Mouse (Mus musculus): ENCODE measurements around the gene Pik3ip1. TPM values are rescaled to one million over a fixed set of nuclear protein-coding genes. Genes with fewer than 3 reads are reported as not detected.
A peak's percentile ranks its signal among the peaks of the same experiment; 100 is the strongest.

The Pik3ip1 gene
- polyA plus RNA-seq, 1 experiment = 0.71 TPM

DNA sequence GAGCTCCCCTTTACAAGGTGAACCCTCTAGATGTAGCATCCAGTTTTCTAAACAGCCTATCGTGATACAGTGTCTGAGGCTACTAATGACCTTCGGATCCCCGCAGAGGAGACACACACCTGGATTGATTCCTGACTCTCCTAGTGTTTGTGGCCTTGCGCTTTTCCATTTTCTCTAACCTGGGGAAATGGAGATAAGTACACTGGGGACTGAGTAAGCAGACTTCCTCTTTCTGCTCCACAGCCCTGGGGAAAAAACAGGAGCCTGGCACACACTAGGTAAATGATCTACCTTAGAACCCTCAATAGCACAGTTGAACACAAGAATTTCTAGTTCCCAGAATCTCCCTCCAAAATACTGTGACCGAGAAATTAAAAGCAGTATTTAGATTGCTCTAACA is 42.3 kb upstream of the Pik3ip1 start:
- peaks cover 30% of the 10 kb centered on the region for H3K79me2 ChIP-seq (ENCODE audit: control insufficient read depth, insufficient read depth)
- H3K27me3 ChIP-seq (ENCODE audit: control insufficient read depth, insufficient read depth, insufficient read length) = no peaks in the 10 kb centered on the region
- TF ChIP-seq FOSL1 (IDR thresholded peaks at IDR 0.05; ENCODE audit: insufficient read depth, low read length, poor library complexity, severe bottlenecking) (no peak), CTCF (IDR thresholded peaks at IDR 0.05; ENCODE audit: control insufficient read depth, insufficient read depth, insufficient read length) (no peak)
- no peak overlapping the region for H3ac ChIP-seq (ENCODE audit: control insufficient read depth, insufficient read length, low read depth)
- H3K4me3 ChIP-seq (ENCODE audit: insufficient read depth, poor library complexity, severe bottlenecking) = no peak overlapping the region
- H3K79me3 ChIP-seq (ENCODE audit: low read depth) = peaks cover 28% of the 10 kb centered on the region
- peaks cover 15% of the 10 kb centered on the region for H3K36me3 ChIP-seq (ENCODE audit: control insufficient read depth, insufficient read depth)

- Histone ChIP-seq H3K79me2 (ENCODE audit: control insufficient read depth, insufficient read depth) (peaks cover 38% of the 10 kb centered on the region), H3K79me3 (ENCODE audit: low read depth) (peaks cover 36% of the 10 kb centered on the region), H3K27me3 (ENCODE audit: control insufficient read depth, insufficient read depth, insufficient read length) (no peaks in the 10 kb centered on the region), H3K4me3 (ENCODE audit: insufficient read depth, poor library complexity, severe bottlenecking) (peak within 1 kb of the TSS; percentile 77), H3ac (ENCODE audit: control insufficient read depth, insufficient read length, low read depth) (peak within 1 kb of the TSS; percentile 98), H3K36me3 (ENCODE audit: control insufficient read depth, insufficient read depth) (peaks cover 23% of the 10 kb centered on the region)
- TF ChIP-seq MAX (IDR thresholded peaks at IDR 0.05) = peak; percentile 9
- TF ChIP-seq CEBPB (IDR thresholded peaks at IDR 0.05; ENCODE audit: low read depth) = no peak
- TF ChIP-seq CTCF (IDR thresholded peaks at IDR 0.05; ENCODE audit: control insufficient read depth, insufficient read depth, insufficient read length) = no peak
- no peak for TF ChIP-seq MYOG (IDR thresholded peaks at IDR 0.05; ENCODE audit: control insufficient read depth, extremely low read depth, insufficient read length)
Observed at GRCm38 (mm10) chr11:3288521-3289301, 41.5 kb upstream of the Pik3ip1 start, which contains the start of gene Patz1. TSS of gene Patz1 (plus strand) at chr11:3288874.

DNA sequence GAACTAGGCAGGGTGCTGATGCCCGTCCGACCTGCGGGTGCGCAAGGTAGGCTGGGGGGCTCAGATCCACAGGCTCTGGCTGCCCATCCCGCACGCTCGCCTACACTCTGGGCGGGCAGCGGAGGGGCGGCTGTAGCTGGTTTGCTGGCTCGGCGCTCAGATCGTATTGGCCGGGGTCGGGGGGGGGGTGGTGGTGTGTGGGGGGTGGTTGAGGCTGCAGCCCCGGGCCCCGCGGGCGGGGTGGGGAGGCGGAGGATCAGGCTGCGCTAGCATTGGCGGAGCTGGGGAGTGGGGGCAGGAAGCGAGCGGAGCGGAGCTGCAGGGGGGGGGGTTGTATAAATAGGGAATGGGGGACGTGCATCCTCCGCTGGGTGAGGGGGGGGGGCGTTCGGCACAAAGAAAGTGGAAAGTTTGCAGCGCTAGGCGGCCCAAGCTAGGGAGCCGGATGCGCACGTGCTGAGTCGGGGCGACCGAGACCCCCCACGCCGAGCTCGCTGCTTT is 40.8 kb upstream of the Pik3ip1 start:
- Histone ChIP-seq H3K79me3 (ENCODE audit: low read depth) (peaks cover 39% of the 10 kb centered on the region), H3K79me2 (ENCODE audit: control insufficient read depth, insufficient read depth) (peaks cover 44% of the 10 kb centered on the region), H3K4me3 (ENCODE audit: insufficient read depth, poor library complexity, severe bottlenecking) (peak overlapping the region; percentile 77)

DNA sequence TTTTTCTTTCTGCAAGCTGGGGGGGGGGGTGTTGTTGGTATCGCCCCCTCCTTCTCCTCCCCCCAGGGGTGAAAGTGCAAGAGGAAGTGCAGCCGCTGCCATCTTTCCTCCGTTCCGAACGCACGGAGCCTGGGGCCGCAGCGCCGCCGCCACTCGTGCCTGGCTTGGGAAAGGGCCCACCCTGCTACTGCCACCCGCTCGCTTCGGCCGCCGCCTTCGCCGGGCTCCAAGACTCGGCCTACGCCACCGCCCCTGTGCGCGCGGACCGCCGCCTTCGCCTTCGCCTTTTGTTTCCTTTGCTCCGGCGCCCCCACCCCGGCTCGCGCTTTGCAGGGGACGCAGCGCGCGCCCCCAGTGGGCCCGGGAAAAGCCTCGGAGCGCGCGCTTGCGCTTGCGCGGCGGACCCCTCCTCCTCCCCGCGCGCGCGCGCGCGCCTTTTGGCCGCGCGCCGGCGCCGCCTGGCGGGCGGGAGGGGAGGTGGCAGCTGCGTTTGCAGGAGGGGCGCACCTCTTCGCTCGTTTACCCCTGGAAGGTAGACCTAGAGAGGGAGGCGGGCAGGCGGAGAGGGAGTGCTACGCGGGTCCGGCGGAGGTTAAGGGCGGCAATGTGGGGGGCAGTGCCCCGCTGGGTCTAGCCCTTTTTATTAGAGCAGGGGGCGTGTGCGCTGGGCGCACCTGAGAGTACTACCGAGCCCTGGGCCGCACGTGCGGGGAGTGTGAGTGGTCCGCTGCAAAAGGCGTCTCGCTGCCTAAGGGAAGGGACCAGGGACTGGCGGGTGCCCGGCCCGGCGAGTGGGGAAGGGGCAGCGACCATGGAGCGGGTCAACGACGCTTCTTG is 40.2 kb upstream of the Pik3ip1 start:
- peaks cover 35% of the 10 kb centered on the region for H3K36me3 ChIP-seq (ENCODE audit: control insufficient read depth, insufficient read depth)
- peak overlapping the region; percentile 77 for H3K4me3 ChIP-seq (ENCODE audit: insufficient read depth, poor library complexity, severe bottlenecking)
- H3K27me3 ChIP-seq (ENCODE audit: control insufficient read depth, insufficient read depth, insufficient read length) = no peaks in the 10 kb centered on the region
- peaks cover 51% of the 10 kb centered on the region for H3K79me2 ChIP-seq (ENCODE audit: control insufficient read depth, insufficient read depth)
- H3K79me3 ChIP-seq (ENCODE audit: low read depth) = peaks cover 42% of the 10 kb centered on the region
- H3ac ChIP-seq (ENCODE audit: control insufficient read depth, insufficient read length, low read depth) = peak overlapping the region; percentile 98
- TF ChIP-seq CTCF (IDR thresholded peaks at IDR 0.05; ENCODE audit: control insufficient read depth, insufficient read depth, insufficient read length) (peak; percentile 91), CEBPB (IDR thresholded peaks at IDR 0.05; ENCODE audit: low read depth) (no peak), MAX (IDR thresholded peaks at IDR 0.05) (peak; percentile 87), USF1 (IDR thresholded peaks at IDR 0.05; ENCODE audit: low read depth) (no peak), MYOG (IDR thresholded peaks at IDR 0.05; ENCODE audit: control insufficient read depth, extremely low read depth, insufficient read length) (no peak)

More for the DNA sequence above, 40.8 kb upstream of the Pik3ip1 start:
- Histone ChIP-seq H3K36me3 (ENCODE audit: control insufficient read depth, insufficient read depth) (peaks cover 29% of the 10 kb centered on the region), H3ac (ENCODE audit: control insufficient read depth, insufficient read length, low read depth) (peak overlapping the region; percentile 98), H3K27me3 (ENCODE audit: control insufficient read depth, insufficient read depth, insufficient read length) (no peaks in the 10 kb centered on the region)
- TF ChIP-seq CEBPB (IDR thresholded peaks at IDR 0.05; ENCODE audit: low read depth) (no peak), CTCF (IDR thresholded peaks at IDR 0.05; ENCODE audit: control insufficient read depth, insufficient read depth, insufficient read length) (no peak), USF1 (IDR thresholded peaks at IDR 0.05; ENCODE audit: low read depth) (no peak), MYOG (IDR thresholded peaks at IDR 0.05; ENCODE audit: control insufficient read depth, extremely low read depth, insufficient read length) (no peak), MYOD1 (IDR thresholded peaks at IDR 0.05; ENCODE audit: control insufficient read depth, insufficient read length, low read depth) (no peak), MAX (IDR thresholded peaks at IDR 0.05) (no peak), FOSL1 (IDR thresholded peaks at IDR 0.05; ENCODE audit: insufficient read depth, low read length, poor library complexity, severe bottlenecking) (no peak)

GRCm38 (mm10) chr11:3290640-3291310 is 39.4 kb upstream of the Pik3ip1 start:
- Histone ChIP-seq H3K36me3 (ENCODE audit: control insufficient read depth, insufficient read depth) (peaks cover 41% of the 10 kb centered on the region), H3K27me3 (ENCODE audit: control insufficient read depth, insufficient read depth, insufficient read length) (no peaks in the 10 kb centered on the region), H3ac (ENCODE audit: control insufficient read depth, insufficient read length, low read depth) (peak overlapping the region; percentile 98), H3K79me3 (ENCODE audit: low read depth) (peaks cover 47% of the 10 kb centered on the region), H3K4me3 (ENCODE audit: insufficient read depth, poor library complexity, severe bottlenecking) (peak overlapping the region; percentile 77), H3K79me2 (ENCODE audit: control insufficient read depth, insufficient read depth) (peaks cover 58% of the 10 kb centered on the region)
- no peak for TF ChIP-seq MYOG (IDR thresholded peaks at IDR 0.05; ENCODE audit: control insufficient read depth, extremely low read depth, insufficient read length)
- no peak for TF ChIP-seq FOSL1 (IDR thresholded peaks at IDR 0.05; ENCODE audit: insufficient read depth, low read length, poor library complexity, severe bottlenecking)
- TF ChIP-seq MAX (IDR thresholded peaks at IDR 0.05) = no peak
- TF ChIP-seq CTCF (IDR thresholded peaks at IDR 0.05; ENCODE audit: control insufficient read depth, insufficient read depth, insufficient read length) = no peak
- TF ChIP-seq CEBPB (IDR thresholded peaks at IDR 0.05; ENCODE audit: low read depth) = no peak
- no peak for TF ChIP-seq USF1 (IDR thresholded peaks at IDR 0.05; ENCODE audit: low read depth)
- TF ChIP-seq MYOD1 (IDR thresholded peaks at IDR 0.05; ENCODE audit: control insufficient read depth, insufficient read length, low read depth) = no peak

All from C2C12 (cell line).